Mouse (Mus musculus): Measurements from ENCODE around the gene Hist1h3d.
"Not testable (repeated sequence)": the region's sequence is repeated elsewhere in the genome, so short reads cannot be mapped to it uniquely, and the experiment has no call there.

Hist1h3d gene

GRCm38 (mm10) chr13:23542225-23542980 is 33.2 kb upstream of the Hist1h3d start:
- not testable (repeated sequence) for DNase-seq (ENCODE audit: low spot score in 2 of 2)

- DNase-seq (ENCODE audit: low spot score in 2 of 2) = peak; percentile 56 to 61
Measured at GRCm38 (mm10) chr13:23542999-23543607, 32.5 kb upstream of the Hist1h3d start, which contains the start of gene Hist1h2bh. Gene Hist1h2bh (minus strand): TSS chr13:23543392.

- DNase-seq (ENCODE audit: low spot score in 2 of 2) = peak; percentile 59 to 62
Measured at GRCm38 (mm10) chr13:23543965-23544786, 31.4 kb upstream of the Hist1h3d start, which contains the start of gene Hist1h3f. Gene Hist1h3f (plus strand): TSS chr13:23544052.

- not testable (repeated sequence) for DNase-seq (ENCODE audit: low spot score in 2 of 2)
Measured at GRCm38 (mm10) chr13:23544787-23545120, 30.8 kb upstream of the Hist1h3d start.

- DNase-seq (ENCODE audit: low spot score in 2 of 2) = no peak
Measured at GRCm38 (mm10) chr13:23546694-23547093, 28.9 kb upstream of the Hist1h3d start.

GRCm38 (mm10) chr13:23550761-23551145 is 24.8 kb upstream of the Hist1h3d start:
- DNase-seq (ENCODE audit: low spot score in 2 of 2) = no peak

GRCm38 (mm10) chr13:23551146-23551834 is 24.3 kb upstream of the Hist1h3d start, which contains the start of gene Hist1h4f:
Gene Hist1h4f (minus strand): TSS chr13:23551648.
- peak; percentile 66 to 73 for DNase-seq (ENCODE audit: low spot score in 2 of 2)

GRCm38 (mm10) chr13:23551931-23552914 is 23.3 kb upstream of the Hist1h3d start:
- DNase-seq (ENCODE audit: low spot score in 2 of 2) = no peak

- no peak for DNase-seq (ENCODE audit: low spot score in 2 of 2)
Measured at GRCm38 (mm10) chr13:23552962-23553361, 22.6 kb upstream of the Hist1h3d start, which contains the start of gene Hist1h1d. Gene Hist1h1d (plus strand): TSS chr13:23553262.

GRCm38 (mm10) chr13:23554393-23554792 is 21.2 kb upstream of the Hist1h3d start:
- no peak for DNase-seq (ENCODE audit: low spot score in 2 of 2)

GRCm38 (mm10) chr13:23554925-23555838 is 20.4 kb upstream of the Hist1h3d start:
- DNase-seq (ENCODE audit: low spot score in 2 of 2) = peak; percentile 59 to 68

- DNase-seq (ENCODE audit: low spot score in 2 of 2) = peak; percentile 47 to 53
Measured at GRCm38 (mm10) chr13:23555839-23556416, 19.6 kb upstream of the Hist1h3d start.

GRCm38 (mm10) chr13:23556906-23557305 is 18.7 kb upstream of the Hist1h3d start:
- DNase-seq (ENCODE audit: low spot score in 2 of 2) = no peak

- not testable (repeated sequence) for DNase-seq (ENCODE audit: low spot score in 2 of 2)
Measured at GRCm38 (mm10) chr13:23560699-23561098, 14.9 kb upstream of the Hist1h3d start.

GRCm38 (mm10) chr13:23561531-23561882 is 14.1 kb upstream of the Hist1h3d start:
- DNase-seq (ENCODE audit: low spot score in 2 of 2) = not testable (repeated sequence)

- DNase-seq (ENCODE audit: low spot score in 2 of 2) = peak; percentile 87 to 92
Measured at GRCm38 (mm10) chr13:23561883-23562659, 13.5 kb upstream of the Hist1h3d start, which contains the start of gene Hist1h3e. Gene Hist1h3e (minus strand): TSS chr13:23562369.

GRCm38 (mm10) chr13:23562699-23563462 is 12.7 kb upstream of the Hist1h3d start:
- no peak for DNase-seq (ENCODE audit: low spot score in 2 of 2)

Data from urinary bladder, adult 18-20 months (tissue).